Mouse (Mus musculus): ENCODE results near the gene Ccdc60.
A peak's percentile ranks its signal among the peaks of the same experiment; 100 is the strongest.
"Not testable (repeated sequence)": the region's sequence is repeated elsewhere in the genome, so short reads cannot be mapped to it uniquely, and the experiment has no call there.

Ccdc60 gene

DNA sequence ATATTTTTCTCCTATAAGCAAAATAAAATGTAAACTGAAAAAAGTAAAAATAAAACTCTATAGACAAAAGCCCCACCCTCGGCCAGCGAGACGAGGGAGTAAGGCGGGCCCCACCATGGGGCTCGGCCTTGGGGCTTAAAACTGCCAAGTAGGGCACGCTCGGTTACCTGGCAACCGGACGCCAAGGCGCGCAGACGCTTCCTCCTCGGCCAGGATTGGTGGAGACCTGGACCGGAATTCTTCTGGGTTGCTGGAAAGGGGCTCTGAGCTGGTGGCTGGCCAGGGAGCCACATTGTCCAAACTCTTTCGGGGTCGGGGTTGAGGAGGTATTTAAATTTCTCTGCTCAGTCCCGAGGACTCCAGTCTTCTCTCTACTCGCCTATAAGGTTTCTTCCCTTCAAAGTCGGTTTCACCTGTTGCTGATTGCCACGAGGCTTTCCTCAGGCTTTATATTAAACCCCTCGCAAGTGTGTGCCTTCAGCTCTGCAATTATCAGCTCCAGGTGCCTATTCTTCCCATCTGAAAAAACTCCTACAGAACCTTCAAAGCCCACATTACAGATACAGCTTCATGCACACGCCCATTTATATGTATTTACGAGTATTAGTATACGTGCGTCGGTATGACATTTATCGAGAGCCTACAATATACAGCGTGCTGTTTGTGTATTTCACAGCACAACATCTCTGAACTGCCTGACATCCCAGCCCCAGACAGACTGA lies at the start of gene Ccdc60:
TSS of gene Ccdc60 (minus strand) at position 137 of the 722 bp plus-strand sequence.
- DNase-seq = peak; percentile 93

- peak; percentile 32 for DNase-seq
Observed at GRCm38 (mm10) chr5:116336191-116336590, 47.4 kb upstream of the Ccdc60 start.

DNA sequence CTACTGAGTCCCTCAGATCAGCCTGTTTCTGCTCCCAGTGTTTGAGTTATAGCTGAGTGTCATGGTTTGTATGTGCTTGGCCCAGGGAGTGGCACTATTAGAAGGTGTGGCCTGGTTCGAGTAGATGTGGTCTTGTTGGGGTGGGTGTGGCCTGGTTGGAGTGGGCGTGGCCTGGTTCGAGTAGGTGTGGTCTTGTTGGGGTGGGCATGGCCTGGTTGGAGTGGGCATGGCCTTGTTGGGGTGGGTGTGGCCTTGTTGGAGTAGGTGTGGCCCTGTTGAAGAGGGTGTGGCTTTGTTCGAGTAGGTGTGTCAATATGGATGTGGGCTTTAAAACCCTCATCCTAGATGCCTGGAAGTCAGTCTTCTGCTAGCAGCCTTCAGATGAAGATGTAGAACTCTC lies 40.1 kb upstream of the Ccdc60 start:
- DNase-seq = no peak

DNA sequence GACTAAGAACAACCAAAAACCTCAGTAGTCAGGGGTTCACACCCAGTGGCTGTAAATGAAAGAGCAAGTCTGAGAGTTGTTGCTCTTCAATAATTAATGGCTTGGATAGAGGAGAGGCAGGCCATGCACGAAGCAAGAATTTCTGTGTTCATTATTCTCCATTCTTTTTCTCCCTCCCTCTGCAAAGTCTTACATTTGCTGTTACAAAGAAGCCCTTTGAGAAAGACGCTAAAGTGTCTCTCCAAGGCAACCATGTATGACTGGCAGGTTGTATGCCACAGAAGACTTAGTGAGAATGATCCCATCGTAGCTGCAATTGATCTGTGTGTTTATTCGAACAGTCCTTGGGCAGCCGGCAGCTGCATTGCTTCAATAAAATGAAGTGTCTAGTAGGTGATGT lies 34.6 kb upstream of the Ccdc60 start:
- DNase-seq = peak; percentile 24

DNA sequence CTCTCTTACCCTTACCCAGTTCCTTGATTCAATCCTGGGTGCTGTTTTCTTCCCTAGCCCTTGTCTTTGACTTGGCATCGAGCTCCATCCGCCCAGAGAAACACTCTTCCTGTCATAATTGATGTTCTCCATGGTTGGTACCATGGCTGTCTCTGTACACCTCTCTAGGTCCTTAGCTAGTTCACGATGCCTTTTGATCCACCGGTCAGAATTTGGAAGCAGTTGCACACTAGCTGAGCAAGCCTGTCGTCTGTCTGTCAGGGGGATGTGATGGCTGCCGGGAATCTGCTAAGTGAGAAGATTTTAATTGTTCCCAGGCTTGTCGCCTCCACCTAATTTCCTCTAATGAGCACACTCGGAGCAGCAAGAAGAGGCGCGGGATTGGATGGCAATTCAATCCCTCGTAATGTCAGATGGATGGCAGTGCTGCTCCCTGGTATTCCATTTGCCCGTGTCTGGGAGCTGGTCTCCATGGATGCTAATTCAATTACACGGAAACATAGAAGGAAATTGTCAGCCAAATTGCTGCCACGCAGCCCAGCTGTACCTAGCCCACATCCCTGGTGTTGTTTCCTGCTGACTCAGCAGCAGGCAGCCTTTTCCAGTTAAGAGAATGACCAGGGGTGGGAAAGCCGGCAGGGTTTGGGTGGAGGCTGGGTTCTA lies 33.7 kb upstream of the Ccdc60 start:
- DNase-seq = peak; percentile 95

DNA sequence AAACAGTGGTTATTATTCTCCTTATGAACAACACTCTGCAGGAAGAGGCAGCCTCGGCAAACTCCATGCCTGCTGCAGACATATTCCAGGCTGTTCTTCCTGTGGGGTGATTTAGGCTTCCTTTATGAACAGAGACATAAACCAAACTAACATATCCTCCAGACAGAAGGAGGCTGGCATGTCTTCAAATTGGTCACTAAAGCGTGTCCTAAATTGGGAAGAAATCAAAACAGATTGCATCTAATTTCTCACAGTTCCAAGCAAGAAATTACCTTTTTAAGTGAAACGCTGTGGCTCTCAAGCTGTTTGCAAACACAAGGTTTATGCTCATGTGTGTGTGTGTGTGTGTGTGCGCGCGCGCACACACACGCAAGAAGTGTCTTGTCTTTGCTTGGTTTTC lies 24.9 kb upstream of the Ccdc60 start:
- no peak for DNase-seq

- peak; percentile 84 for DNase-seq
Observed at GRCm38 (mm10) chr5:116312111-116312737, 23.4 kb upstream of the Ccdc60 start.

GRCm38 (mm10) chr5:116311636-116312035 lies 22.9 kb upstream of the Ccdc60 start:
- DNase-seq = no peak

- no peak for DNase-seq
Observed at GRCm38 (mm10) chr5:116309383-116309801, 20.6 kb upstream of the Ccdc60 start.

GRCm38 (mm10) chr5:116305557-116305956 lies 16.8 kb upstream of the Ccdc60 start:
- no peak for DNase-seq

DNA sequence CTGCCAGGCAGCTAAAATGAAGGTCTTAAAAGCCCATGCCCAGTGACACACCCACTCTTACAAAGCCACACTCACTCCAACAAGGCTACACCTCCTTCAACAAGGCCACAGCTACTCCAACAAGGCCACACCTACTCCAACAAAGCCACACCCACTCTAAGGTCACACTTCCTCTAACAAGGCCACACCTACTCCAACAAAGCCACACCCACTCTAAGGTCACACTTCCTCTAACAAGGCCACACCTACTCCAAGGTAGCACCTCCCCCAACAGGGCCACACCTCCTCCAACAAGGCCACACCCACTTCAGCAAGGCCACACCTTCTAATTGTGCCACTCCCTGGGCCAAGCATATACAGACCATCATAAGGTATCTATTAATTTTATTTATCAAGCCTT lies 16.4 kb upstream of the Ccdc60 start:
- DNase-seq = not testable (repeated sequence)

DNA sequence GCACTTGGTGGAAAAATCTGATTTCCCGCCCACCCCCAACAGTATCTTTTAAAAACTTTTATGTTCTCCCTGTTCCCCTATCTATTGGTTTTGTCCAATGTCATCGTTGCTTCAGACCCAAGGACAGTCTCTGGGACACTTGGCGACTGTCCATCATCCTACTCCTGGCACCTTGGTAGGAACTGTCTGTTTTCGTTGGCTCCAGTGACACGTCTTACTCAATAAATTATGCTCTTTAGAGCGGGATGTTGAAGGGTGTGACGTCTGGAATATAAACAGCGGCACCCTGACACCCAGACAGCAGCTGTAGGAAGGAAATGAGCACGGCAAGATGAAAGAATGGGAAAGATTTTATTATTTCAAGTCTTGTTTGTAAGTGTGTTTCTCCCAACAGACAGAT lies 12.2 kb upstream of the Ccdc60 start:
- no peak for DNase-seq

GRCm38 (mm10) chr5:116293501-116293900 lies 4.7 kb upstream of the Ccdc60 start:
- no peak for DNase-seq

- no peak for DNase-seq
Observed at GRCm38 (mm10) chr5:116290584-116290983, 1.8 kb upstream of the Ccdc60 start.

- DNase-seq = no peak
Observed at GRCm38 (mm10) chr5:116289897-116290296, 1.1 kb upstream of the Ccdc60 start.

DNA sequence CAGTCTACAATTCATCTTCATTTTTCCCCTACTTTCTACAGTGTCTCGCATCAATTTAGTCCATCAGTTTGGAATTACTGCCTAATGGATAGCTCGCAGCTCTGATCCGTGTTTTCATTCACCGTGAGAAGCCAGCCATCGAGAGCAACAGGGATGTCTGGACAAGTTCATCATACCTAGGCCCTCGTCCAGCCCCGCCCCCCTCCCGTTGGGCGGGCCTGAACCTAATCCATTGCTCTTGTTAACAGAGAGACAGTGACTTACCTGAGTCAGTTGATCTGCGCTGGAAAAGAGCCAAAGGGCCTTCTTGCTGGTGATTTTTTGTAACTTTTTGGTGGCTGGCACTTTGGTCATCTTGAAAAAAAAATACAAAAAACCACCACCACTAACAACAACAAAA lies 602 bp downstream of the Ccdc60 start:
- no peak for DNase-seq

DNA sequence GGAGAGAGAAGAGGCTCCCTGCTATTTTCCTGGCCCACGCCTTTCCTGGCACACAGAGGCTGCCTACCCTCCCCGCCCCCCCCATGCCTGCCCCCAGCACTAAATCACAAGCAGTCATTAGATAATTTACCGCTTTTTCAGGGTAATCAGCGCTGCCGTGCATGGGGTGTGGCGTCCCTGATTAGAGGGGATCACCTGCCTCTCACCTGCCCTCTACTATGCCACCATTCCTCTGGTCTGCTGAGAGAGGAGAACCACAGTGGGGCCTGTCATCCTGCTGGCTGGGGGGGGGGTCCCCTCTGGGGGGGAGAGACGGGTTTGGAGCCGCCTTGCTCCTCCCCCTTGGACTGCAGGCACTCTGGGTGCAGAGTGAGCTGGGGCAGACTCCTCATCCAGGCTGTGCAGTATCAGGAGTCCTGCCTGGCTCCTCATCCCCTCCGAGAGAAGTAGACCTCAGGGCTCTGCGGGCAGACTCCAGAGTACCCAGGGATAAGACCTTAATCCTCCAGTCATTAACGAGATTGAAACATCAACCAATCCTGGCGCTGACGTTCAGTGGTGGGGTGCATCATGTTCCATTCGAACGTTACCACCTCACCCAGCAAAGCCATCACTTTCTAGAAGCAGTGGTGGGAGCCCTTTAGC lies 3.1 kb downstream of the Ccdc60 start:
- peak; percentile 77 for DNase-seq

DNA sequence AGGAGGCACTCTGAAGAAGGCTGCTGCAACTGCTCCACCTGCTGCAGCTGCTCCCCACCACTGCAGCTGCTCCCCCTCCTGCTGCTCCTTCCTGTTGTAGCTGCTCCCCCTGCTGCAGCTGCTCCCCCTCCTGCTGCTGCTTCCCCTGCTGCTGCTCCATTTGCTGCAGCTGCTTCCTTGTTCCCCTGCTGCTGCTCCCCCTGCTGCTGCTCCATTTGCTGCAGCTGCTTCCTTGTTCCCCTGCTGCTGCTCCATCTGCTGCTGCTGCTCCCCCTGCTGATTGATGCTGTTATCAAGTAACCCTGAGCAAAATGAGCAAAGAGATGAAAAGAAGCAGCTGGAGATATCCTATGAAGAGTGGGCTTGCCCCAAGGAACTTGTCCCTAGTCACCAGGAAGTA lies 8.3 kb downstream of the Ccdc60 start:
- DNase-seq = peak; percentile 73

DNA sequence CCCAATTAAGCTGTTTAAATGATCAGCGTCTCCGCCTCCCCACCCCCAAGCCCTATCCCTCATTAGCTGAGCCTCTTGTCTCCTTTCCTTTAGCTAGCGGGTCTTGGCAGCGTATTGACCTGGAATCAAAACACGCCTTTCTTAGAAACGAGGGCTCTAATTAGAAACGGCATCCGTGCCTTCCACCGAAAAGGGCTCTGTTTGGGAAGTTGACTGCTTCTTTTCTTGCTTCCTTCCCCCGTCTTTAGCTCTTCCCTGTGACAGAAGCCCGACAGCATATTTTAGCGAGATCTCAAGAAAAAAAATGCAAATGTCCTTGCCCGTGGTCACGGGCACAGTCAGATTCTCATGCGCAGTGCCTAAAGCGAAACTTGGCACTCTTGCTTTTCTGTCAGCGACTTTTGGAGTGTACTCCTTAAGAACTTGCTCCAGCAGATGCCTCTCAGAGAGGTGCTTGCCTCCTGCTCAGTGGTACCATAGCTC lies 10.3 kb downstream of the Ccdc60 start:
- peak; percentile 91 for DNase-seq

GRCm38 (mm10) chr5:116277951-116278350 lies 10.8 kb downstream of the Ccdc60 start:
- DNase-seq = no peak

DNA sequence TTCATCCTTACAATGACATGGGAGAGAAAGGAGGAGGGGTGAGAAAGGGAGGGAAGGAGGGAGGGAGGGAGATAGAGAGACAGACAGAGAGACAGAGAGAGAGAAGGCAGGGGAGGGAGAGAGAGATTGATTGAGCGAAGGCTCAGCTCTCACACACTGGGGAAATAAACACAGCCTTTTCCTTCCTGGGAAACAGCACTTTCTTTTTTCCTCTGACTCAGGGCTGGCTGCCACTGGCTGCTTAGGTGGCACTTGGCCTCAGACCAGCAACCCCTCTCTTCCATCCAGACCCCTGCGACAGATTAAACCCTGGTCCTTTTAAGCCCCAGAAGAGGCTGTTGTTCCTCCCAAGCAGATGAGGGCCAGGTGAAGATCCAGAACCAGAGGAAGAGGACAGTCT lies 14.0 kb downstream of the Ccdc60 start:
- DNase-seq = no peak

DNA sequence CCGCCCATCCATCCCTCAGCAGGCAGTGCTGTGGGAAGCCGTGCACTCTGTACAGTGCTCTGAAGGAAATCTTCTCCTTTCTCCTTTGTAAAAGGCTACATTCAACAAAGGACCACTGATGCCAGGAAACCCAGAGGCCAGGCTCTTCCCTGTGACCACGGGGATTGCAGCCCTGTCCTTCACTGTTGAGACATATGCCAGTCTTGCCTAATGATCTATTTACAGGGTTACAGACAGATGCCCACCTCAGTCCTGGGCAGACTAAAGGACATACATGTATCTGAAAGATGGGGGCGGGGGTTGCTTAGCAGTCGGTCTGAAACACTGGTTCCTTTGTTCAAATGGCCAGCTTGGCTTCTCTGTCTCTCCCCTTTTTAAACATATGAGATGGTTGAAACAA lies 14.4 kb downstream of the Ccdc60 start:
- peak; percentile 89 for DNase-seq

DNA sequence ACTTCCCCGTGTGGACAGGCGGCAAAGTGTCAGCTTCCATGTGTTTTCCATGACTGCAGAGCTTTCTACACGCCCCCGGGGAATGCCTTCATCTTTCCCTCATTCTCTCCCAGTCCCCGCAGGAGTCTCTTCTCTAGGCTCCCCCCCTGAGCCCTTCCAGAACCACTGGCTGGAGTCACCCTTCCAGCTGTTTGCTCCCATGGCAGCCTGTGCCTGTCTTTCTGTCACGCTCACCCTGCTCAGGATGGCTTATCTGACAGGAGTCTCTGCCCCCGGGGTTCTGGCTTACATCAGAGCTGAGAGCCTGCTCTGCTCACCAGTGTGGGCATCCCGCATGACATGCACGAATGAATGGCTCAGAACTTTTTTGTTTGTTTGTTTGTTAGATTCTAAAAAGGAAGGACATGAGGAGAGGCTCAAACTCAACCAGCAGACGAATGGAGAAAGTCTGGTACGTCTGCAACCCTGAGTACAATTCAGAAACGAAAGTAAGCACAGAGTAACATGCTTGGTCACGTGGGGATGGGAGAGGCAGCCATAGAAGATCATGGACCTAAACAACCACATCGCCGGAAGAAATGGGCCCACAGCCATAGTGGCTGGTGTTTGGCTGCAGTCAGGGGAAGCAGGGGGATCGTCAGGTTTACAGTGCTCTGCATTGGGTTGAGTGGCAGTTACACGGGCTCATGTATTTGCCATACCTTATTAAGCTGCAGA lies 17.1 kb downstream of the Ccdc60 start:
- peak; percentile 70 for DNase-seq
